Mouse (Mus musculus) E14TG2a.4 (cell line): ENCODE measurements around the gene Cbx7.

Experiments used
- CTCF ChIP-seq: conservative IDR thresholded peaks from 2 replicates; pipeline ENCODE4 v1.5.1; 2014; ENCODE audit warnings: low read length
- NANOG ChIP-seq: IDR thresholded peaks from 2 replicates; pipeline ENCODE4 v1.6.1; 2014; ENCODE audit warnings: borderline replicate concordance, low read length, mixed read lengths
- POU5F1 ChIP-seq: IDR thresholded peaks from 2 replicates; pipeline ENCODE4 v1.6.1; 2014; ENCODE audit warnings: low read length, borderline replicate concordance

DNA sequence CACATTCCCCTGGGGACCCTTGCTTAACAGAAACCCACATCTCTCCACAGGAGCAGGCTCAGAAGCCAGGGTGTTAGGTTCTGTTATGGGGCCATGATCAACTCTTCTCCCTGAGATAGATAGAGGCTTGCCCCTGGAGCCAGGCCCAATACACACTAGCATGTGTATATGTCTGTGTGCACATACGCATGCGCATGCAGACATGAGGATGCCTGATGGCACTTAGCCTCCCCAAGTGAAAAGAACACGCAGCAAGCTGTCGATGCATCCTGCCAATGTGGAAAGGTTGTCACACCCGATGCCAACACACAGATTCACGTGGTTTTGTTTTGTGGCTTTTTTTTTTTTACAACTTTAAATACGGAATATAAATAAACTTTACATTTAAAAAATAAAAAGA, 24.6 kb upstream of the Cbx7 start:
- TF ChIP-seq CTCF: no peak
- TF ChIP-seq POU5F1: no peak
- no peak for TF ChIP-seq NANOG
